Mouse (Mus musculus): ENCODE data around the gene Mlip.

The Mlip gene

DNA sequence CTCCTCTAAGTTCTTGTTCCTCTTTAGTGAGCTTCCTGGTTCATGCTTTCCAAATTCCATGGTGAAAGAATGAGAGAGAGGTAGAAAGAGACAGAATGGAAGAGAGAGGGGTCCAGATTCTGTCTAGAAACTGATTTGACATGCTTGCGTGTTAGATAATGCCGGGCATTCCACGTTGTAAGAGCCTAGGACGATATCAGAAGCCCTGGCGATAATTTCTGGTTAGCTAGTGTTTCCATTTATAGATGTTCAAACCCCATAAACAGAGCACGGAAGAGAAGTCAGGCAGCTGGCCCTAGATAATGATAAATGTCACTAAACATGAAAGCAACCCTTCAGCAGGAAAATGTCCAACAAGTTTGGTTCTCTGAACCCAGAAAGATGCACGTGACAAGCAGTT lies 5.1 kb downstream of the Mlip start:
- no peak for DNase-seq (ENCODE audit: low read depth)

DNA sequence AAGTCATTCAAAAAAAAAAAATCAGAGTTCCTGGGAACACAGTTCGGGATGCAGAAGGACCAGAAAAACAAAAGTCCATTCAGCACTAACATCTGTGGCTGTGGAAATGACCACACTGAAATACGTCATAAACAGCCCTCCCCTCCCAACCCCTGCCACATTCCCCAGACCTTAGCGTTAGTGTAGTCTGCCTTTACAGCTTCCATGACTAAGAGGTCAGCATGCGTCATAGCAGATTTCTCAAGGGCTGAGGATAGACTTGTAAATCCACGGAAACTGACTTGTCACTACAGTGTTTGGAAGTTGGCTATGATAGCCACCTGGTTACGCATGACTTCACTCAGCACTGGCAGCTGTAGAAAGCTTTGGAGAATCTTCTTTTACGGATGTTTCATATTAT lies 8.5 kb downstream of the Mlip start:
- DNase-seq (ENCODE audit: low read depth) = peak; percentile 46

- DNase-seq (ENCODE audit: low read depth) = no peak
These were observed 12.5 kb downstream of the Mlip start for GRCm38 (mm10) chr9:77340159-77340862.

DNA sequence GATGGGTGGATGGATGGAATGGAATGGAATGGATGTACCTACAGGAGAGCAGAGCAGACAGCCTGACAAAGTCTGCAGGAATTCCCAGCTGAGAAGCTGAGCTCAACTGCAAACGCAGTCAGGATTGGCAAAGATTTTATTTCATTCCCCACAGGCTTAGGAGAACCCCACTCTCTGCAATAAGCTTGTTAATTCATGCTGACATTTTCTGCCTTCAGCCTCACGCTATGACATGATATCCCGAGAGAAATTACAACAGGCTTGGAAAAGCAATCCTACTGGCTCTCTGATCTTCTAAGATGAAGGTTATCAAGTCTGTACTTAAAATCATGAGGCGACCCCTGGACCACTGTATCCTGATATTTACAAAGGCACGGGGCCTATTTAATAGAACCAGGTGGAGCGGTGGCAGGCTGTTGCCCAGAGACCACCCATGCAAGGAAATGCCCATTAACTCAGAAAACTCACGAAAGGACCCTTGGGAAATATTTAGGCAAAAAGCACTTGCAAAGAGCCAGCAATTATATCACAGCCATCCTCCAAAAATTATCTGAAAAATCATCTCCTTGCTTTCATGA lies 13.1 kb downstream of the Mlip start:
- DNase-seq (ENCODE audit: low read depth) = no peak

DNA sequence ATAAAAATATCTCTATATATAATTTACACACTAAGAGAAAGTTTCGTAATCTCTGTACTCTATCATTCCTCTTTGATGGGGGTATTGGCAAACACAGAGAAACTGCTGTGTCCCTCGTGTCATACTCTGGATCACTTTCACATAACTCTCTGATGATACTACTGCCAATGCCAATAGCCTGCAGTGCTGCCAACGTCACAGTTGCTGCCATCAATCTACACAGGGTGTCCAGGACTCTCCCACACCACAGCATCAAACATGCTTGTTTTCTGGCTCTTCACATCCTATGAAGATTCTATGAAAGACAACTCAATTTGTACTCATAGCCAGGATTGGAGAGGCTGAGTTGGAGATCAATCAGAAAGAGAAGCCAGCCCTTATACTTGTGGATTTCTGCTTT lies 17.4 kb downstream of the Mlip start:
- DNase-seq (ENCODE audit: low read depth) = no peak

GRCm38 (mm10) chr9:77318346-77318745 lies 34.4 kb downstream of the Mlip start:
- DNase-seq (ENCODE audit: low read depth) = no peak

DNA sequence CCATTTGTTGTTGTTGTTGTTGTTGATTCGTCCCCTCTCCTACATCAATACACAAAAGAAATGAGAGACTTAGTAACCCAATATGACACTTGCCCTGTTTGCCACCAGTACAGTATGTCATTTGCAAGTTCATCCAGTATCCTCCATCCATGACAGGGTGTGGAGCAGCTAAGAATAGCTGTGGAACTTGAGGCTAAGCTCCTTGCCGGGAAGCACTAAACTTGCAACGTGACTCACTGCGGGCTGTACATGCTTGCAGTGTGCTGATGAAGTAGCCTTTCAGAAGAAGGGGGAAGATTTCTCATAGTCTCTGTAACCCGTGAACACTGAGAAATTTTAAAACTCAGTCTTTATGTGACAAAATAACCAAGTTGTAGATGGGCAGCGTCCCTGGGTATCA lies 42.2 kb downstream of the Mlip start:
- DNase-seq (ENCODE audit: low read depth) = no peak

- no peak for DNase-seq (ENCODE audit: low read depth)
These were observed 47.4 kb downstream of the Mlip start for GRCm38 (mm10) chr9:77305417-77305816.

GRCm38 (mm10) chr9:77302340-77302739 lies 50.4 kb downstream of the Mlip start:
- DNase-seq (ENCODE audit: low read depth) = no peak

- DNase-seq (ENCODE audit: low read depth) = no peak
These were observed 64.8 kb downstream of the Mlip start for GRCm38 (mm10) chr9:77287958-77288357.

- DNase-seq (ENCODE audit: low read depth) = no peak
These were observed 73.4 kb downstream of the Mlip start for GRCm38 (mm10) chr9:77279371-77279770.

GRCm38 (mm10) chr9:77278055-77278454 lies 74.7 kb downstream of the Mlip start:
- DNase-seq (ENCODE audit: low read depth) = no peak

DNA sequence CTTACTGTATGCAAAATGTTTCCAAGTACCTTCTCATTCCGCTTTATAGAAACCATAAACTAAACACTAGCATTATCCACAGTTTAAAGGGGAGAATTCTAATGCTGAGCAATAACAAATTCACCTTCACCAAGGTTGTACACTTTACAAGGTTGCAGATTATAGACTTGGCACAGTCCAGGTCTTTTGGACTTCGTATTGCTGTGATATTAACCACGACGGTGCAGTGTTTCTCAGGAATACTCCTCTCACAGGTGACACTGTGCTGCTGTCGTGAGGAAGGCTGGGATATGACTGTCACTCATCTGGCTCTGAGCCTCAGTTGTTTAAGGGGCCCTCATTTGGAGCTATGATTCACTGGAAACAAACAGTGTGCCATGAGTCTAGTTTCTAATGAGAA lies 75.5 kb downstream of the Mlip start:
- no peak for DNase-seq (ENCODE audit: low read depth)

DNA sequence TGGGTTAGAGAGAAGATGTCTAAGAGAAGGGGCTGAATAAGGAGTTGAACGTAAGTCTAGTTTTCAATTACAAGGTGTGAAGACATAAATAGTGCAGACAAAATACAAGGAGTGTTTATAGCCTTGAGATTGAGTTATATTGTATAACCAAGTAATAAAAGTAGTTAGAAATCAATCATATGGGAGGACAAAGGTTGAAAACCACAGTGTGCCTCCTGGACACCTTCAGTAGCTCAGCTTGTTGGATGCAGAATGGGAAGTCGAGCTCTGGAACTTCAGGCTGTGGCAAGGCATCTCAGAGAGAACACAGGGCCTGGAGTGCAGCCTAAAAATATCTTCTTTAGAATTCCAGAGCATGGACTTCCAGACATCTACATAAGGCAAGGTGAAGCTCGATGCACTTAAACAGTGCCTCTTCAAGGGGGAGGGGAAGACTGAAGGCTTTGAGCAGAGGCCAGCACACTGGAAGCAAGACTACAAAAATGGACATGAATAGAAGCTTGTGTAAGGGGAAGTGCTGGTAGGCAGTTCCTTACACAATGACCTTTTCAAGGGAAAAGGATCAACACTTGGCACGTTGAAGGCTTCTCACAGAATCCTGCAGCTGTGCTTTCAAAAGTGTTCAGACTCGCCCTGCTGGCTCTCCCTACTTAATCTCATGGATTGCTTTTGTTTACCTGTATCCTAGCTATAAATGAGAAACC lies 76.2 kb downstream of the Mlip start:
- no peak for DNase-seq (ENCODE audit: low read depth)

- DNase-seq (ENCODE audit: low read depth) = no peak
These were observed 80.0 kb downstream of the Mlip start for GRCm38 (mm10) chr9:77272727-77273126.

GRCm38 (mm10) chr9:77265268-77266017 lies 87.3 kb downstream of the Mlip start:
- DNase-seq (ENCODE audit: low read depth) = no peak

DNA sequence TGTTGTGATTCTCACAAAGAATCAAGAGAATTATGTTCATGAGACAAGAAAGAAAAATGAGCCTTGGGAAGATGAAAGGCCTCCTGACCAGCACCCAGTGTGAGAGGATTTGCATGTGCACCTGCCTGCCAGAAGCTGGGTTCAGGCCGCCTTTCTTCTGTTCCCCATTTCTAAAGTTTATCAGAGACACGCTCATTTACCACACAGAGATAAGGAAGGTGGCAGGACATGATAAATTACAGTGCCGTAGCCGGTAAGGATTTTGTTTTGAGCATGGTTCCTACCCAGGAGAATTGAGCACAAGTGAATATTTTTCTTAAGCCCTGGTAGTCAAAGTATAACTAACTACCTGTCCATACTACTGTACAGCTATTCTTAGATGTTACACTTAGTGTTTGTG lies 93.7 kb downstream of the Mlip start:
- no peak for DNase-seq (ENCODE audit: low read depth)

DNA sequence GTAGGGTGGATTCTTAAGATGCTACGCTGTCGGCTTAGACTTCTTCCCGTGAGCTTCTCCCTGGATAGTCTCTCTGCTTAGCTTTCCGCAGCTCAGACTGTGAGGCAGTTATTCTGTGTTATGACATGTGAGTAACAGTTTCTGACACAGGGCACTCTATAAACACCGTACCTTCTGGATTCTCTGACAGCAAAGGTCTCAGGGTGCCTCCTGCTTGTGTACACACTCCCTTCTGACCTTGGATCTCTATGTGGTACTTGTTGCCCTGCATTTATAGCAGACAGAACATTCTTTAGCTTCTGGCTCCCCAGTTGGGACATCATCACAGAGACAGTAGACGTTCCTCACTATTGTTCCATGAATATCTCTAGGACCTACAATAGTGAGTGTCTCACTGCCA lies 94.5 kb downstream of the Mlip start:
- DNase-seq (ENCODE audit: low read depth) = no peak

GRCm38 (mm10) chr9:77254514-77254913 lies 98.3 kb downstream of the Mlip start:
- DNase-seq (ENCODE audit: low read depth) = no peak

- DNase-seq (ENCODE audit: low read depth) = no peak
These were observed 100.0 kb downstream of the Mlip start for GRCm38 (mm10) chr9:77252761-77253160.

- no peak for DNase-seq (ENCODE audit: low read depth)
These were observed 100.6 kb downstream of the Mlip start for GRCm38 (mm10) chr9:77252134-77252533.

DNA sequence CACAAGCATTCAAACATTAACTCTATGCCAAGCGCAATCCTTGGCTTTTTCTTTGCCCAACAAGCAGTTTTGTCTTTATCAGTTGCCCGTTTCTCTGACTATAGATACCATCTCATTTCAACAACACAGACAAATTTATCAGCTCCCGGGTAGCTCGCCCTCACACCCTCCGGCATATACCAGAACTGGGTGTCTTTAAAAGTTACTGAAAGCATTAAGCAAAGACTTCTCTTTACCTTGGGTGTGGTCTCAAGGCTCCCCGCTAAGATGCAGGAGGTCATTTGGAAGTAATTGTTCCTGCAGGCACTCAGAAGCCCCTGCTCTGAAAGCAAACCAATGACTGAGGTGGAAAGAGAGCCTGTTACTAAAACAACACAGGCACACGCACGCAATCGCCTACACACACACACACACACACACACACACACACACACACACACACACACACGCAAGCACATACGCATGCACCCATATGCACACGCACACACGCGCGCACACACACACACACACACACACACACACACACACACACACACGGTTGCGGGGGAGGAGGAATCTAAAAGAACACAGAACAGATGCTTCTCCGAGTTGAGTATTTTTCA lies 101.2 kb downstream of the Mlip start:
- DNase-seq (ENCODE audit: low read depth) = no peak
